Mouse (Mus musculus) heart, embryonic 12.5 days (tissue): Measurements from ENCODE around the gene Zcchc8. TPM values are rescaled to one million over a fixed set of nuclear protein-coding genes. Genes with fewer than 3 reads are reported as not detected.

Experiments used
- ATAC-seq: fragments of 200-750 bp; cut with Nextera tagmentation; 2 replicates; pipeline ENCODE4 v1.8.0; 2017; ENCODE audit warnings: moderate TSS enrichment, moderate library complexity; ENCODE audit not compliant: insufficient number of reproducible peaks, low FRiP score
- H3K27ac ChIP-seq: fragments of 300-500 bp; sonication (generic); 2 replicates; pipeline ENCODE4 v1.5.1; 2016; ENCODE audit warnings: mild to moderate bottlenecking, moderate library complexity; ENCODE audit not compliant: poor library complexity, severe bottlenecking
- H3K27me3 ChIP-seq: fragments of 300-500 bp; sonication (generic); replicated peaks from 2 replicates; pipeline ENCODE4 v1.6.1; 2016; ENCODE audit warnings: mild to moderate bottlenecking, moderate library complexity
- H3K36me3 ChIP-seq: fragments of 300-500 bp; sonication (generic); 2 replicates; pipeline ENCODE4 v1.6.1; 2016; ENCODE audit warnings: mild to moderate bottlenecking, moderate library complexity
- H3K4me1 ChIP-seq: fragments of 300-500 bp; sonication (generic); replicated peaks from 2 replicates; pipeline ENCODE4 v1.6.1; 2016; ENCODE audit warnings: mild to moderate bottlenecking
- H3K4me2 ChIP-seq: fragments of 300-500 bp; sonication (generic); 2 replicates; pipeline ENCODE4 v1.6.1; 2016; ENCODE audit warnings: mild to moderate bottlenecking, moderate library complexity
- H3K4me3 ChIP-seq: fragments of 300-500 bp; sonication (generic); 2 replicates; pipeline ENCODE4 v1.5.1; 2016; ENCODE audit warnings: mild to moderate bottlenecking
- H3K9ac ChIP-seq: fragments of 300-500 bp; sonication (generic); 2 replicates; pipeline ENCODE4 v1.6.1; 2016; ENCODE audit warnings: mild to moderate bottlenecking, moderate library complexity
- H3K9me3 ChIP-seq: fragments of 300-500 bp; sonication (generic); replicated peaks from 2 replicates; pipeline ENCODE4 v1.6.1; 2016; ENCODE audit warnings: mild to moderate bottlenecking, moderate library complexity
- whole genome bisulfite sequencing: fragments of 180-500 bp; shearing (Covaris S2); methylation state at CpG from one replicate; pipeline ENCODE4 v1.1.7; 2016; 5-methylcytosine and 5-hydroxymethylcytosine counted together
- polyA plus RNA-seq: library from polyadenylated mRNA; unstranded; fragments of >200 nt; fragmentation: Nextera tagmentation; extraction: Ambion mirVana; gene quantifications from 2 replicates; pipeline ENCODE4 v1.2.1, GENCODE M21; 2016

Gene Zcchc8
- polyA plus RNA-seq, 1 experiment from 2014 or later, result 69.6 TPM

DNA sequence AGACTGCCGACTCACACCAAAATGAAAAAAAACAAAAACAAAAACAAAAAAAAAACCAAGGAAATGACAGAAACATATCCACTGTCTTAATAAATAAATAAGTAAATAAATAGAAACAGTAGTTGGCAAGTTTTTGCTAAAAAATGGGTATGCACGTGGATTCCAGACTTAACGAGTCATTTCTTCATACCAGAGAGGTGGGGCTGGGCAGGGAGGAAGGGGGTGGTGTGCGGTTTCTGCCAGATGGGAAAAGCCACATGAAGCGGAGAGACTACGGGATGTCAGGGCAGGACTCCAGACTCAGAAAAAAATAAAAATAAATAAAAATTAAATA is 37.9 kb downstream of the Zcchc8 start:
- Histone ChIP-seq H3K9me3 (no peaks in the 10 kb centered on the region; the same call in 1 of the 2 replicates), H3K4me1 (peaks cover 24% of the 10 kb centered on the region), H3K9ac (peak overlapping the region; percentile 99), H3K4me3 (peak overlapping the region; percentile 93), H3K4me2 (peak overlapping the region; percentile 81), H3K27me3 (no peaks in the 10 kb centered on the region), H3K36me3 (no peaks in the 10 kb centered on the region), H3K27ac (peak overlapping the region; percentile 93)
- WGBS, result 4% methylated on average over 6 of the region's 6 CpGs
- ATAC-seq, result 0 out of 2 replicates have a peak, but pooled peaks have one; percentile 40

GRCm38 (mm10) chr5:123682372-123682771 is 38.5 kb downstream of the Zcchc8 start:
- H3K4me2 ChIP-seq, result peak overlapping the region; percentile 81
- H3K27me3 ChIP-seq, result no peaks in the 10 kb centered on the region
- peaks cover 2% of the 10 kb centered on the region for H3K36me3 ChIP-seq
- peaks cover 25% of the 10 kb centered on the region for H3K4me1 ChIP-seq
- ATAC-seq, result no peak
- no peak overlapping the region for H3K27ac ChIP-seq
- WGBS, result 26% methylated on average over 4 of the region's 4 CpGs
- no peaks in the 10 kb centered on the region; the same call in 1 of the 2 replicates for H3K9me3 ChIP-seq
- H3K4me3 ChIP-seq, result peak overlapping the region; percentile 93; the same call in 1 of the 2 replicates
- peak overlapping the region; percentile 99 for H3K9ac ChIP-seq

DNA sequence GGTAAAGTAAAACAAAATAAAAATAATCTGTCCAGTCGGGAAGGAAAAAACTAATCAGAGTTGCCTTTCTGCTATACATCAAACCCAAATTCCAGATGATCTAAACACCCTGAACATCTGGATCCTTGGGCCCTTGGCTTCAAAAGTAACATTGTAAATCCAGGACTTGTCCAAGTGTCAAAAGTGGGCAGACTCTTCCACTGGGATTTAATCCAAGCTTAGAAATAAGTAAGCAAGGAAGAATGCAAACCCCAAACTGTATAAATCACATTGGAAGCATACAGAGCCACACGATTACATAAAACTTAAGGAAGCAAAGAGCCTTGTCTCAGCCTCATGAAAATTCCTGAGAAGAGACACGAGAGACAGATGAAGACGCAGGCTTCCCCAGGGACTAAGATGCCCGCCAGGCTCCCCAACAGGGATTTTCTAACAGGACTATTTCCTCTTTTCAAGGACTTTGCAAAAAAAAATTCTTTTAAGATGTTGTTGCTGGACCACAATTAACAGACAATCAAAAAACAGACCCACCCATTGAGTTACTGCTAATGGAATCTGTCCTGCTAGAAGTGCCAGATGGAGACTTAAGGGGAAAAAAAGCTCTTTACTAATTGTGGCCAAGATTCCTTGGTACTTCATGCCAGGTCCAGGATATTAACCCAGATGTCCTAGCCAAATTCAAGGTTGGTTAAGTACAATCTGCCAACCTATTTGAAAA is 41.2 kb downstream of the Zcchc8 start:
- Histone ChIP-seq H3K4me2 (no peak overlapping the region), H3K9me3 (no peaks in the 10 kb centered on the region; the same call in 1 of the 2 replicates), H3K9ac (no peak overlapping the region), H3K27ac (no peak overlapping the region), H3K36me3 (peaks cover 4% of the 10 kb centered on the region), H3K27me3 (no peaks in the 10 kb centered on the region), H3K4me1 (peaks cover 30% of the 10 kb centered on the region), H3K4me3 (no peak overlapping the region)
- 52% methylated on average over 5 of the region's 5 CpGs for WGBS
- ATAC-seq, result no peak

DNA sequence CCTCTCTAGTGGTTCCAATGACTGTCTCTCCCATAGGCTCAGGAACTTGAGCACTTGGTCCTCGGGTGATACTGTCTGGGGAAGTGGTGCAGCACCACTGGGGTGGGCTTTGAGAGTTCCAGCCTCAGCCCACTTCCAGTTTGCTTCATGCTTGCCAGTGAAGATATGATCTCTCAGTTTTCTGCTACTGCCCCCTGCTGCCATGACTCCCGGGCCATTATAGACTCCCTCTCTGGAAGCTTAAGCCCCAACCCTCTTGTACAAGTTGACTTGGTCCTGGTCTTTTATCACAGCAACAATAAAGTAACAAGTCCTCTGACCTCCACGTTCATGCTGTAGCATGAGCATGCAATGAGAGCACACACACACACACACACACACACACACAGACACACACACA is 41.8 kb downstream of the Zcchc8 start:
- no peaks in the 10 kb centered on the region for H3K27me3 ChIP-seq
- ATAC-seq, result no peak
- H3K9ac ChIP-seq, result no peak overlapping the region
- H3K4me3 ChIP-seq, result no peak overlapping the region
- 64% methylated on average over 3 of the region's 3 CpGs for WGBS
- peaks cover 4% of the 10 kb centered on the region for H3K36me3 ChIP-seq
- no peak overlapping the region for H3K27ac ChIP-seq
- peaks cover 33% of the 10 kb centered on the region for H3K4me1 ChIP-seq
- H3K4me2 ChIP-seq, result no peak overlapping the region
- no peaks in the 10 kb centered on the region; the same call in 1 of the 2 replicates for H3K9me3 ChIP-seq

- ATAC-seq, result no peak
- Histone ChIP-seq H3K9ac (no peak overlapping the region), H3K27me3 (no peaks in the 10 kb centered on the region), H3K9me3 (no peaks in the 10 kb centered on the region; the same call in 1 of the 2 replicates), H3K36me3 (peaks cover 4% of the 10 kb centered on the region), H3K4me3 (no peak overlapping the region), H3K4me1 (peaks cover 39% of the 10 kb centered on the region), H3K27ac (no peak overlapping the region), H3K4me2 (no peak overlapping the region)
- WGBS, result 72% methylated on average over 9 of the region's 9 CpGs
Measured at GRCm38 (mm10) chr5:123675717-123676116, 45.2 kb downstream of the Zcchc8 start.

- no peak overlapping the region for H3K4me2 ChIP-seq
- no peak overlapping the region for H3K27ac ChIP-seq
- H3K4me1 ChIP-seq, result peaks cover 42% of the 10 kb centered on the region
- H3K27me3 ChIP-seq, result no peaks in the 10 kb centered on the region
- H3K36me3 ChIP-seq, result peaks cover 4% of the 10 kb centered on the region
- no peak overlapping the region for H3K9ac ChIP-seq
- H3K4me3 ChIP-seq, result no peak overlapping the region
- no peak for ATAC-seq
- 13% methylated on average over 3 of the region's 3 CpGs for WGBS
- no peaks in the 10 kb centered on the region; the same call in 1 of the 2 replicates for H3K9me3 ChIP-seq
Measured at GRCm38 (mm10) chr5:123675221-123675620, 45.7 kb downstream of the Zcchc8 start.

GRCm38 (mm10) chr5:123671473-123671820 is 49.5 kb downstream of the Zcchc8 start:
- 70% methylated on average over 3 of the region's 3 CpGs for WGBS
- no peaks in the 10 kb centered on the region for H3K9me3 ChIP-seq
- no peaks in the 10 kb centered on the region for H3K36me3 ChIP-seq
- peaks cover 65% of the 10 kb centered on the region for H3K4me1 ChIP-seq
- no peaks in the 10 kb centered on the region for H3K27me3 ChIP-seq
- peak overlapping the region; percentile 22 for H3K27ac ChIP-seq
- H3K9ac ChIP-seq, result no peak overlapping the region
- H3K4me2 ChIP-seq, result peak overlapping the region; percentile 34
- ATAC-seq, result no peak
- H3K4me3 ChIP-seq, result no peak overlapping the region

DNA sequence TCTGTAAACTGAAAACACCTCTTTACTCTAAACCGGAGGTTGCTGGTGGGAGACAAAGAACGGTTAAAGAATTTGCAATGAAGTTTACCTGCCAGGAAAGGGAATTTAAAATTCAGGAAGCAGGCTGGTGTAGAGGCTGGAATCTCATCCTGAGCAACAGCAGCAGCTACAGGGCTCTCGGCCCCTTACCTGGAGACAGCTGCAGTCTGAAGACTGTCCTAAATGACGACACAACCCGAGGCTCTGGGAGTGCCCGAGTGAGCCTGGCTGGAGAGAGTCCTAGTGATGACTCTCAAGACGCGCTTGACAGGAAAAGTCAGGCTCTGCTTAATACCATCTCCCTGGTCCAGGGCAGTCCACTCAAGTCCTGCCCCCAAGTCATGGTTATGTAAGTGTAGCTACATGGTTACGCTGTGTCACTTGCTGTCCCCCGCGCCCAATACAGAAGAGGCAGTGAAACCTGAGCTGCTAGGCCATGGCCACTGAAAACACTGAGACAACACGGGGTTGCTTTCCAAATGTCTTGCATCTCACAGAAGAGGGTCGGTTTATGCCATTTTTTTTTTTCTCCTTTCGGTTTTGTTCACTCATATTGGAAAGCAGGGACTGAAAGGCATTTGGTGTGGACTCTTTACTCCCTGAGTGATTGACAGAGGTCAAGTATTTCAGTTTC is 50.0 kb downstream of the Zcchc8 start:
- Histone ChIP-seq H3K36me3 (no peaks in the 10 kb centered on the region), H3K27ac (peak overlapping the region; percentile 22), H3K9me3 (no peaks in the 10 kb centered on the region), H3K4me2 (peak overlapping the region; percentile 34), H3K27me3 (no peaks in the 10 kb centered on the region), H3K4me1 (peaks cover 70% of the 10 kb centered on the region), H3K4me3 (no peak overlapping the region), H3K9ac (no peak overlapping the region)
- WGBS, result 30% methylated on average over 14 of the region's 14 CpGs
- ATAC-seq, result 0 out of 2 replicates have a peak, but pooled peaks have one; percentile 42

DNA sequence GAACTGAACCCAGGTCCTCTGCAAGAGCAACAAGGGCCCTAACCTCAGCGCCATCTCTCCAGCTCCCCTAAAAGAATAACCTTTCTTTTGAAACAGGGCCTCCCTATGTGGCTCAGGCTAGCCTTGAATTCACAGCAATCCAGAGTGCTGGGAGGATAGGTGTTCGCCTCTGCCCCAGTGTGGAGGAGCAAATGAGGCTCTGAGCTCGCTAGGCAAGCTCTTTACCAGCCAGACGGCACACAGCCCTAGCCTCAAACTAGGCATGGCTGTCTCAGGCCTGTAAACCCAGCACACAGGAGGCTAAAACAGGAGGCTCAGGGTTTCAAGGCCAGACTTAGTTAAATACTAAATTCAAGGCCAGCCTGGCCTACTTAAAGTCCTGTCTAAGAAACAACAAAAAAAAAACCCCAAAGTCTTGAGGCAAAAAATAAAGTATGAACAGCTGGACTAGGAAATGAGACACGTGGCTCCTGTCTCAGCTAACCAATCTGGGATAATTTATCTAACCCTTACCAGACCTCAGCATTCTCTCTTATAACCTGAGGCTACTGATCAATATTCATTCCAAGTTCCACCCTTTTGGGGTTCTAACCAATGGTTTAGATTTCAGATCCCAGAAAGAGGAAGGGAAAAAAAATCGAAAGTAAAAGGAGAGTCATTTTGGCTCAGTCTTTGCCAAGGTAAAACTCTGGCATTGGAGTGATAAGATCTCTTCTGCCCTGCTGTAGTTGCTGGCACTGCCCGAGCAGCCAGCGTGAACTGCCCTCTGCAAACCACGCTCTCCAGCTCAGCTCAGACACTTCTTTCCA is 50.7 kb downstream of the Zcchc8 start:
- Histone ChIP-seq H3K9me3 (no peaks in the 10 kb centered on the region), H3K27me3 (no peaks in the 10 kb centered on the region), H3K4me2 (0 out of 2 replicates have a peak overlapping the region, but pooled peaks have one; percentile 34), H3K4me3 (no peak overlapping the region), H3K4me1 (peaks cover 69% of the 10 kb centered on the region), H3K27ac (peak overlapping the region; percentile 22), H3K36me3 (no peaks in the 10 kb centered on the region), H3K9ac (0 out of 2 replicates have a peak overlapping the region, but pooled peaks have one; percentile 13)
- WGBS, result 76% methylated on average over 9 of the region's 9 CpGs
- no peak for ATAC-seq

GRCm38 (mm10) chr5:123667915-123668314 is 53.0 kb downstream of the Zcchc8 start:
- ATAC-seq, result no peak
- 0 out of 2 replicates have a peak overlapping the region, but pooled peaks have one; percentile 35 for H3K27ac ChIP-seq
- H3K36me3 ChIP-seq, result no peaks in the 10 kb centered on the region
- no peak overlapping the region for H3K9ac ChIP-seq
- peak overlapping the region; percentile 25 for H3K4me2 ChIP-seq
- no peaks in the 10 kb centered on the region for H3K27me3 ChIP-seq
- peaks cover 64% of the 10 kb centered on the region for H3K4me1 ChIP-seq
- no peak overlapping the region for H3K4me3 ChIP-seq
- 47% methylated on average over 12 of the region's 12 CpGs for WGBS
- no peaks in the 10 kb centered on the region for H3K9me3 ChIP-seq

DNA sequence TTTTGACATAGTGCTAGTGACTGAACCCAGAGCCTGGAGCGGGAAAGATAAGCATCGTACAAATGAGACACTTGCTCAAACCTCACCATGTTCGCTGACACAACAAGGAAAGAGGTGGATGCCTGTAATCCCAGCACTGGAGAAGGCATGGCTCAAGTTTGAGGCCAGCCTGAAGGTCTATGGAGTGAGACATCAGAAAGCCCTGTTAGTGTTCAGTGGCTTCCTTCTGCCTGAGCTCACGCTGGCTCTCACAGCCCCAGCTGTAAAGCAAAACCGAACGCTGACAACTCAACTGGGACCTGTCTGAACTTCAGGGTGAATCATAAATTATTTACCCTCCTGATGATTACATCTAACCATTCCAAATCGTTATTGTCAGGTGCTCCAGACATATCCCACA is 54.9 kb downstream of the Zcchc8 start:
- no peak overlapping the region for H3K9ac ChIP-seq
- H3K4me3 ChIP-seq, result no peak overlapping the region
- WGBS, result 72% methylated on average over 7 of the region's 7 CpGs
- H3K9me3 ChIP-seq, result no peaks in the 10 kb centered on the region
- no peaks in the 10 kb centered on the region for H3K27me3 ChIP-seq
- no peak overlapping the region for H3K4me2 ChIP-seq
- H3K36me3 ChIP-seq, result no peaks in the 10 kb centered on the region
- H3K27ac ChIP-seq, result peak overlapping the region; percentile 22
- H3K4me1 ChIP-seq, result peaks cover 69% of the 10 kb centered on the region
- ATAC-seq, result no peak
